Mouse (Mus musculus): ENCODE results near the gene Prps1l1. TPM values are rescaled to one million over a fixed set of nuclear protein-coding genes. Genes with fewer than 3 reads are reported as not detected.

The Prps1l1 gene
- polyA plus RNA-seq (2016; fragmentation: Nextera tagmentation; extraction: Ambion mirVana) = not detected in 2 replicates

DNA sequence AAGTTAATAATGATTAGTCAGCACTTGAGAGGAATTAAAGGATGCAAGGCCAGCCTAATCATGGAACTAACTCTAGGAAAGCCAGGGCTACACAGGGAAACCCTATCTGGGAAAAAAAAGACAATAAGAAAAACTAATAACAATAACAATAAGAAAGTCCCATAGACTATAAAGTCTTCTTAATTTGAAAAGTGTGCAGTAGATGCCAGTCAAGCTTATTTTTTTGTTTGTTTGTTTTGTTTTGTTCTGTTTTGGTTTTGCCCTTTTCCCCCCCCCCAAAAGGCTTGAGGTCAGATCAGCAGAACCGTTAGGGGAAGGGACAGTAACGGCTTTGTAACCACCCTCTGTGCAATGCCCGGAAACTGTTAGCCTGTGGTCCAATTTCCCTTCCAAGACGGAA lies at the start of gene Prps1l1:
Prps1l1 (plus strand) TSS at position 301 of the 400 bp plus-strand sequence.
- no peak for DNase-seq (ENCODE audit: extremely low spot score, low spot score)
- no peaks in the 10 kb centered on the region for H3K27me3 ChIP-seq (ENCODE audit: poor library complexity, severe bottlenecking)
- no peaks in the 10 kb centered on the region for H3K4me1 ChIP-seq
- WGBS = 93% methylated on average over 4 of the region's 4 CpGs
- H3K4me3 ChIP-seq = no peak within 1 kb of the TSS
- H3K36me3 ChIP-seq (replicated peaks) = no peaks in the 10 kb centered on the region
- H3K27ac ChIP-seq = no peak within 1 kb of the TSS
- no peaks in the 10 kb centered on the region for H3K9me3 ChIP-seq

GRCm38 (mm10) chr12:34937918-34938317 lies 46.6 kb upstream of the Prps1l1 start:
- WGBS = 93% methylated on average over 1 of the region's 1 CpGs
- H3K27ac ChIP-seq = no peak overlapping the region
- H3K4me1 ChIP-seq = no peaks in the 10 kb centered on the region

GRCm38 (mm10) chr12:34949066-34949706 lies 35.4 kb upstream of the Prps1l1 start:
- 86% methylated on average over 6 of the region's 6 CpGs for WGBS
- Histone ChIP-seq H3K27me3 (ENCODE audit: poor library complexity, severe bottlenecking) (no peaks in the 10 kb centered on the region), H3K4me3 (no peak overlapping the region), H3K4me1 (no peaks in the 10 kb centered on the region), H3K36me3 (replicated peaks) (no peaks in the 10 kb centered on the region), H3K9me3 (0 out of 2 replicates have a peak, but pooled peaks cover 4% of the 10 kb centered on the region), H3K27ac (no peak overlapping the region)
- no peak for DNase-seq (ENCODE audit: extremely low spot score, low spot score)

More at GRCm38 (mm10) chr12:34937918-34938317, 46.6 kb upstream of the Prps1l1 start:
- Histone ChIP-seq H3K4me3 (no peak overlapping the region), H3K36me3 (replicated peaks) (no peaks in the 10 kb centered on the region), H3K9me3 (peaks cover 14% of the 10 kb centered on the region), H3K27me3 (ENCODE audit: poor library complexity, severe bottlenecking) (no peaks in the 10 kb centered on the region)
- no peak for DNase-seq (ENCODE audit: extremely low spot score, low spot score)

GRCm38 (mm10) chr12:34975991-34976390 lies 8.6 kb upstream of the Prps1l1 start:
- H3K36me3 ChIP-seq (replicated peaks) = no peaks in the 10 kb centered on the region
- H3K4me1 ChIP-seq = no peaks in the 10 kb centered on the region
- H3K4me3 ChIP-seq = no peak overlapping the region
- no peak overlapping the region for H3K27ac ChIP-seq
- no peaks in the 10 kb centered on the region for H3K27me3 ChIP-seq (ENCODE audit: poor library complexity, severe bottlenecking)
- H3K9me3 ChIP-seq = no peaks in the 10 kb centered on the region
- 92% methylated on average over 3 of the region's 3 CpGs for WGBS
- no peak for DNase-seq (ENCODE audit: extremely low spot score, low spot score)

- H3K27me3 ChIP-seq (ENCODE audit: poor library complexity, severe bottlenecking) = no peaks in the 10 kb centered on the region
- no peaks in the 10 kb centered on the region for H3K9me3 ChIP-seq
- H3K4me1 ChIP-seq = no peaks in the 10 kb centered on the region
- H3K4me3 ChIP-seq = no peak overlapping the region
- DNase-seq (ENCODE audit: extremely low spot score, low spot score) = no peak
- H3K27ac ChIP-seq = no peak overlapping the region
- H3K36me3 ChIP-seq (replicated peaks) = no peaks in the 10 kb centered on the region
- WGBS = 87% methylated on average over 5 of the region's 5 CpGs
These were observed 1.3 kb downstream of the Prps1l1 start for GRCm38 (mm10) chr12:34985865-34986264.

- WGBS = 92% methylated on average over 7 of the region's 7 CpGs
- Histone ChIP-seq H3K27ac (no peak overlapping the region), H3K4me1 (no peaks in the 10 kb centered on the region), H3K36me3 (replicated peaks) (no peaks in the 10 kb centered on the region), H3K9me3 (no peaks in the 10 kb centered on the region), H3K27me3 (ENCODE audit: poor library complexity, severe bottlenecking) (no peaks in the 10 kb centered on the region), H3K4me3 (no peak overlapping the region)
- no peak for DNase-seq (ENCODE audit: extremely low spot score, low spot score)
These were observed 5.1 kb downstream of the Prps1l1 start for GRCm38 (mm10) chr12:34989537-34990200.

DNA sequence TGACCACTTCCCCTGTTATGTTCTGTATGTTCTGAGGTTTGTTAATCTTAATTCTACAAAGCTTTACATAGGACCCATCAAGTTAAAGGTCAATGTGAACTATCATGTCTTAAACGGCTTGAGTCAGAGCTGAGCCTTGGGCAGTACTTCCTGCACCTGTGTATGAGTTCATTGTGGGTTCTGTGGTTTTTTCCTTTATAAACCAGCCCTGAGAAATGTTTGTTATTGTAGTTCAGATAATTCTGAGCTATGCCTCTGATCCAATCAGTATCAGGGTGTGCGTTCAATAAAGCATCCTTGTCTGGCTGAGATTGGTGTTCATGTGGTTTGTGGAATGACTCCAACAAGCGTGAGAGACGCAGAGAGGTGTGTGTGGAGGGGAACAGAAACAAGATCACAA lies 5.8 kb downstream of the Prps1l1 start:
- no peak for DNase-seq (ENCODE audit: extremely low spot score, low spot score)
- H3K36me3 ChIP-seq (replicated peaks) = no peaks in the 10 kb centered on the region
- no peaks in the 10 kb centered on the region for H3K4me1 ChIP-seq
- no peak overlapping the region for H3K4me3 ChIP-seq
- no peaks in the 10 kb centered on the region for H3K9me3 ChIP-seq
- WGBS = 88% methylated on average over 4 of the region's 4 CpGs
- no peak overlapping the region for H3K27ac ChIP-seq
- no peaks in the 10 kb centered on the region for H3K27me3 ChIP-seq (ENCODE audit: poor library complexity, severe bottlenecking)

GRCm38 (mm10) chr12:34991900-34992299 lies 7.3 kb downstream of the Prps1l1 start:
- no peak overlapping the region for H3K27ac ChIP-seq
- WGBS = 91% methylated on average over 2 of the region's 2 CpGs

DNA sequence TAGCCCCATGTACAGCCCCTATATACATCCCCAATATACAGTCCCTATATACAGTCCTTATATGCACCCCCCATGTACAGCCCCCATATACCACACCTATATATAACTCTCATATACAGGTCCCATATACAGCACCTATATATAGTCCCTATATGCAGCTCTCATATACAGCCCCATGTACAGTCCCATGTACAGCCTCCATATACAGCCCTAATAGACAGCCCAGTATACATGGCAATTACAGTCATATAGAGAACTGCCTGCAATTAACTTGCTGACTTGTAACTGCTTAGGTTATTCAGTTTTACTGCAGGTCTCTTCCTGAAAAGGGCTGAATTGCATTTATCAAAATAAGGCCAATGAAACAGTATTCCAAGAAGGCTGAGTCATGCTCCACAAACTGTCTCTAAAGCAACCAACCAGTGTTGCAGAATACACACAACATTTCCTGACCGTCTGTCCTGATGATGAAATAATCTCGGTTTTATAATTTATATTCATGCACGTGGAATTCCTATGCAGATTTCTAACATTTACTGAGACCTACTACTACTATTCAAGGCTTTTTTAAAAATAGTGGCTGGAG lies 13.1 kb downstream of the Prps1l1 start:
- no peaks in the 10 kb centered on the region for H3K9me3 ChIP-seq
- no peak overlapping the region for H3K4me3 ChIP-seq
- no peaks in the 10 kb centered on the region for H3K27me3 ChIP-seq (ENCODE audit: poor library complexity, severe bottlenecking)
- no peak overlapping the region for H3K27ac ChIP-seq
- H3K4me1 ChIP-seq = no peaks in the 10 kb centered on the region
- no peak for DNase-seq (ENCODE audit: extremely low spot score, low spot score)
- H3K36me3 ChIP-seq (replicated peaks) = no peaks in the 10 kb centered on the region
- WGBS = 92% methylated on average over 3 of the region's 3 CpGs

More at GRCm38 (mm10) chr12:34991900-34992299, 7.3 kb downstream of the Prps1l1 start:
- DNase-seq (ENCODE audit: extremely low spot score, low spot score) = no peak
- Histone ChIP-seq H3K27me3 (ENCODE audit: poor library complexity, severe bottlenecking) (no peaks in the 10 kb centered on the region), H3K9me3 (no peaks in the 10 kb centered on the region), H3K4me3 (no peak overlapping the region), H3K36me3 (replicated peaks) (no peaks in the 10 kb centered on the region), H3K4me1 (no peaks in the 10 kb centered on the region)

- DNase-seq (ENCODE audit: extremely low spot score, low spot score) = no peak
- no peaks in the 10 kb centered on the region for H3K36me3 ChIP-seq (replicated peaks)
- no peak overlapping the region for H3K27ac ChIP-seq
- H3K27me3 ChIP-seq (ENCODE audit: poor library complexity, severe bottlenecking) = no peaks in the 10 kb centered on the region
- no peaks in the 10 kb centered on the region for H3K9me3 ChIP-seq
- WGBS = 92% methylated on average over 12 of the region's 12 CpGs
- no peak overlapping the region for H3K4me3 ChIP-seq
- no peaks in the 10 kb centered on the region for H3K4me1 ChIP-seq
These were observed 14.4 kb downstream of the Prps1l1 start for GRCm38 (mm10) chr12:34998778-34999467.

- no peaks in the 10 kb centered on the region for H3K27me3 ChIP-seq (ENCODE audit: poor library complexity, severe bottlenecking)
- H3K27ac ChIP-seq = no peak overlapping the region
- H3K9me3 ChIP-seq = no peaks in the 10 kb centered on the region
- no peaks in the 10 kb centered on the region for H3K36me3 ChIP-seq (replicated peaks)
- no peak overlapping the region for H3K4me3 ChIP-seq
- no peak for DNase-seq (ENCODE audit: extremely low spot score, low spot score)
- 83% methylated on average over 4 of the region's 4 CpGs for WGBS
- H3K4me1 ChIP-seq = no peaks in the 10 kb centered on the region
These were observed 15.8 kb downstream of the Prps1l1 start for GRCm38 (mm10) chr12:35000323-35000722.

GRCm38 (mm10) chr12:35005748-35006147 lies 21.2 kb downstream of the Prps1l1 start:
- Histone ChIP-seq H3K9me3 (no peaks in the 10 kb centered on the region), H3K27ac (no peak overlapping the region), H3K4me3 (no peak overlapping the region), H3K36me3 (replicated peaks) (no peaks in the 10 kb centered on the region), H3K27me3 (ENCODE audit: poor library complexity, severe bottlenecking) (no peaks in the 10 kb centered on the region), H3K4me1 (peaks cover 26% of the 10 kb centered on the region)
- DNase-seq (ENCODE audit: extremely low spot score, low spot score) = no peak

DNA sequence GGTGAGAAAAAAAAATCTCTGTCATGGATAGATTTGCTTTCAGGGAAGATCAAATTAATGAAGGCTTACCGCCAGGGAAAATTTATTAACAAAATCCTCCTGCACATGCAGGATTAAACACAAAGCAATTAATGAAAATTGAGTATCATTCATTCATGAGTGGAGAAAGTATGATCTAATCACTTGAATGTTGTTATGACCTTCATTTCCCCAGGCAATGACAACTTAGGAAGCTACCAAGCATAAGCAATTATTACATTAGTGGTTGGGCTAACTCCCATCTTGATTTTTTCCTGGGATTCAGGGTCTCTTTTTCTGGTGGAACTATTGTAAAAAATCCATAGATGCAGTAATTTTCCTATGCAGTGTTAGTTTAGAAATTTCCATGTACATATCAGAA lies 23.3 kb downstream of the Prps1l1 start:
- Histone ChIP-seq H3K36me3 (replicated peaks) (no peaks in the 10 kb centered on the region), H3K27me3 (ENCODE audit: poor library complexity, severe bottlenecking) (no peaks in the 10 kb centered on the region), H3K9me3 (no peaks in the 10 kb centered on the region), H3K4me1 (peaks cover 26% of the 10 kb centered on the region), H3K4me3 (no peak overlapping the region), H3K27ac (no peak overlapping the region)
- WGBS = 77% methylated on average over 1 of the region's 1 CpGs
- DNase-seq (ENCODE audit: extremely low spot score, low spot score) = no peak
